Mouse (Mus musculus): ENCODE measurements around the gene Cpped1. TPM values are rescaled to one million over a fixed set of nuclear protein-coding genes. Genes with fewer than 3 reads are reported as not detected.

Gene Cpped1
- polyA plus RNA-seq, 1 experiment, result 0.37 TPM

GRCm38 (mm10) chr16:11868486-11868885 is 40.8 kb downstream of the Cpped1 start:
- Histone ChIP-seq H3K27me3 (ENCODE audit: control insufficient read depth) (no peaks in the 10 kb centered on the region), H3K9me3 (ENCODE audit: control insufficient read depth, low read length) (no peaks in the 10 kb centered on the region), H3K4me3 (replicated peaks) (no peak overlapping the region), H3K4me1 (ENCODE audit: control insufficient read depth) (no peaks in the 10 kb centered on the region; the same call in 1 of the 2 replicates), H3K36me3 (ENCODE audit: control insufficient read depth) (peaks cover 25% of the 10 kb centered on the region)
- TF ChIP-seq TAL1 (IDR thresholded peaks at IDR 0.05; ENCODE audit: low read length), result no peak
- no peak for TF ChIP-seq GATA1 (IDR thresholded peaks at IDR 0.05; ENCODE audit: low read length)

- H3K4me3 ChIP-seq (replicated peaks), result no peak overlapping the region
- H3K4me1 ChIP-seq (ENCODE audit: control insufficient read depth), result no peaks in the 10 kb centered on the region
- no peak for TF ChIP-seq GATA1 (IDR thresholded peaks at IDR 0.05; ENCODE audit: low read length)
- no peak for TF ChIP-seq TAL1 (IDR thresholded peaks at IDR 0.05; ENCODE audit: low read length)
- peaks cover 7% of the 10 kb centered on the region for H3K36me3 ChIP-seq (ENCODE audit: control insufficient read depth)
- no peaks in the 10 kb centered on the region for H3K9me3 ChIP-seq (ENCODE audit: control insufficient read depth, low read length)
- no peaks in the 10 kb centered on the region for H3K27me3 ChIP-seq (ENCODE audit: control insufficient read depth)
Observed at GRCm38 (mm10) chr16:11852716-11853605, 56.3 kb downstream of the Cpped1 start.

- H3K36me3 ChIP-seq (ENCODE audit: control insufficient read depth), result peaks cover 7% of the 10 kb centered on the region
Observed at GRCm38 (mm10) chr16:11848990-11849658, 60.1 kb downstream of the Cpped1 start.

GRCm38 (mm10) chr16:11845309-11845708 is 63.9 kb downstream of the Cpped1 start:
- H3K4me1 ChIP-seq (ENCODE audit: control insufficient read depth), result no peaks in the 10 kb centered on the region
- H3K27me3 ChIP-seq (ENCODE audit: control insufficient read depth), result no peaks in the 10 kb centered on the region
- no peak overlapping the region for H3K4me3 ChIP-seq (replicated peaks)
- peaks cover 4% of the 10 kb centered on the region; the same call in 1 of the 2 replicates for H3K36me3 ChIP-seq (ENCODE audit: control insufficient read depth)
- H3K9me3 ChIP-seq (ENCODE audit: control insufficient read depth, low read length), result no peaks in the 10 kb centered on the region
- TF ChIP-seq GATA1 (IDR thresholded peaks at IDR 0.05; ENCODE audit: low read length) (no peak), TAL1 (IDR thresholded peaks at IDR 0.05; ENCODE audit: low read length) (no peak)

More at GRCm38 (mm10) chr16:11848990-11849658, 60.1 kb downstream of the Cpped1 start:
- no peaks in the 10 kb centered on the region for H3K27me3 ChIP-seq (ENCODE audit: control insufficient read depth)
- H3K4me3 ChIP-seq (replicated peaks), result no peak overlapping the region
- H3K4me1 ChIP-seq (ENCODE audit: control insufficient read depth), result no peaks in the 10 kb centered on the region
- TF ChIP-seq TAL1 (IDR thresholded peaks at IDR 0.05; ENCODE audit: low read length), result no peak
- no peak for TF ChIP-seq GATA1 (IDR thresholded peaks at IDR 0.05; ENCODE audit: low read length)
- no peaks in the 10 kb centered on the region for H3K9me3 ChIP-seq (ENCODE audit: control insufficient read depth, low read length)

GRCm38 (mm10) chr16:11843441-11843840 is 65.8 kb downstream of the Cpped1 start:
- Histone ChIP-seq H3K27me3 (ENCODE audit: control insufficient read depth) (no peaks in the 10 kb centered on the region), H3K4me1 (ENCODE audit: control insufficient read depth) (no peaks in the 10 kb centered on the region), H3K9me3 (ENCODE audit: control insufficient read depth, low read length) (no peaks in the 10 kb centered on the region), H3K36me3 (ENCODE audit: control insufficient read depth) (no peaks in the 10 kb centered on the region), H3K4me3 (replicated peaks) (no peak overlapping the region)
- TF ChIP-seq GATA1 (IDR thresholded peaks at IDR 0.05; ENCODE audit: low read length), result no peak
- no peak for TF ChIP-seq TAL1 (IDR thresholded peaks at IDR 0.05; ENCODE audit: low read length)

GRCm38 (mm10) chr16:11833474-11833873 is 75.8 kb downstream of the Cpped1 start:
- H3K9me3 ChIP-seq (ENCODE audit: control insufficient read depth, low read length), result no peaks in the 10 kb centered on the region
- H3K4me3 ChIP-seq (replicated peaks), result no peak overlapping the region
- no peak for TF ChIP-seq GATA1 (IDR thresholded peaks at IDR 0.05; ENCODE audit: low read length)
- TF ChIP-seq TAL1 (IDR thresholded peaks at IDR 0.05; ENCODE audit: low read length), result no peak
- no peaks in the 10 kb centered on the region for H3K27me3 ChIP-seq (ENCODE audit: control insufficient read depth)
- no peaks in the 10 kb centered on the region for H3K4me1 ChIP-seq (ENCODE audit: control insufficient read depth)
- no peaks in the 10 kb centered on the region; the same call in 1 of the 2 replicates for H3K36me3 ChIP-seq (ENCODE audit: control insufficient read depth)

- Histone ChIP-seq H3K4me1 (ENCODE audit: control insufficient read depth) (no peaks in the 10 kb centered on the region), H3K36me3 (ENCODE audit: control insufficient read depth) (peaks cover 16% of the 10 kb centered on the region), H3K4me3 (replicated peaks) (no peak overlapping the region), H3K9me3 (ENCODE audit: control insufficient read depth, low read length) (no peaks in the 10 kb centered on the region), H3K27me3 (ENCODE audit: control insufficient read depth) (no peaks in the 10 kb centered on the region)
- TF ChIP-seq TAL1 (IDR thresholded peaks at IDR 0.05; ENCODE audit: low read length), result no peak
- TF ChIP-seq GATA1 (IDR thresholded peaks at IDR 0.05; ENCODE audit: low read length), result no peak
Observed at GRCm38 (mm10) chr16:11828816-11829215, 80.4 kb downstream of the Cpped1 start.

- H3K36me3 ChIP-seq (ENCODE audit: control insufficient read depth), result peaks cover 18% of the 10 kb centered on the region
- no peaks in the 10 kb centered on the region for H3K27me3 ChIP-seq (ENCODE audit: control insufficient read depth)
- no peaks in the 10 kb centered on the region for H3K9me3 ChIP-seq (ENCODE audit: control insufficient read depth, low read length)
- no peak overlapping the region for H3K4me3 ChIP-seq (replicated peaks)
- no peak for TF ChIP-seq GATA1 (IDR thresholded peaks at IDR 0.05; ENCODE audit: low read length)
- TF ChIP-seq TAL1 (IDR thresholded peaks at IDR 0.05; ENCODE audit: low read length), result no peak
- H3K4me1 ChIP-seq (ENCODE audit: control insufficient read depth), result no peaks in the 10 kb centered on the region
Observed at GRCm38 (mm10) chr16:11824833-11825232, 84.4 kb downstream of the Cpped1 start.

- Histone ChIP-seq H3K36me3 (ENCODE audit: control insufficient read depth) (peaks cover 20% of the 10 kb centered on the region), H3K4me3 (replicated peaks) (no peak overlapping the region), H3K4me1 (ENCODE audit: control insufficient read depth) (no peaks in the 10 kb centered on the region), H3K9me3 (ENCODE audit: control insufficient read depth, low read length) (no peaks in the 10 kb centered on the region), H3K27me3 (ENCODE audit: control insufficient read depth) (no peaks in the 10 kb centered on the region)
- TF ChIP-seq GATA1 (IDR thresholded peaks at IDR 0.05; ENCODE audit: low read length) (no peak), TAL1 (IDR thresholded peaks at IDR 0.05; ENCODE audit: low read length) (no peak)
Observed at GRCm38 (mm10) chr16:11824385-11824784, 84.9 kb downstream of the Cpped1 start.
